Mouse (Mus musculus) NIH3T3 (cell line): Measurements from ENCODE around the gene Fam243.
A peak's percentile ranks its signal among the peaks of the same experiment; 100 is the strongest.

ENCODE experiments used
- DNase-seq: peaks from one replicate; pipeline ENCODE4 v3.0.0-alpha.2; 2012; ENCODE audit warnings: low read depth

Fam243 gene

DNA sequence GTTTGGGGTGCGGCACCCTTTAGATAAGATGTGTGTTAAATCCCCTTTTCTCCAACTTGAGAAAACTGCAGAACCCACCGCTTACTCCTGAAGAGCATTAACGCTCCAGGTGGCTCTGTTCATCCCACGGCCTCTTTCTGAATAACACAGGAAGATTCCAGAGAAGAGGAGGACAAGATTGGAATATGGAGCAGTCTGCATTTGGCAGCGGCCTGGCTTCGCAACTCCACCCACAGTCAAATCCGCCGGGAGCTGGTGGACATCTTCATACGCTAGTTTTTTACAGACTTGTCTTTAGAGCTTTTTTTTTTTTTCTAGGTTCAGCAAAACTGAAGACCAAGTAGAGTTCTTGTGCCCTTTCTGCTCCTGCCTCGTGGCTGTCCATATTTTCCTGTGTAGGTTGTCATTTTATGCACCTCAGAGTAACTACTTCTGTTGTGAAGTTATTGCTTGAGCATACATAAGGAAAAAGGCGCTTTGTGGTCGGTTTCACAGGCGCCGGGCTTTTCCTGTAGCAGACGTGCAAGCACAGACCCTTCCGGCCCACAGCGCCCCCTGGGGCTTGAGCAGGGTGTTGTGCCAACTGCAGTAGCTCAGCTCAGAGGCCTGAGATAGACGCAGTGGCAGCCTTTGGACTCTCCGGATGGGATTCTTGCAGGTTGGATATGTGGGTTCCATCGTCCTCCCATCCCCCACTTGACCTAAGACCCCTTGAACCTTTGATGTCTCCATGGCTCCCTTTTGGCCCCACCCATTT, 1.7 kb downstream of the Fam243 start:
- peak; percentile 22 for DNase-seq

DNA sequence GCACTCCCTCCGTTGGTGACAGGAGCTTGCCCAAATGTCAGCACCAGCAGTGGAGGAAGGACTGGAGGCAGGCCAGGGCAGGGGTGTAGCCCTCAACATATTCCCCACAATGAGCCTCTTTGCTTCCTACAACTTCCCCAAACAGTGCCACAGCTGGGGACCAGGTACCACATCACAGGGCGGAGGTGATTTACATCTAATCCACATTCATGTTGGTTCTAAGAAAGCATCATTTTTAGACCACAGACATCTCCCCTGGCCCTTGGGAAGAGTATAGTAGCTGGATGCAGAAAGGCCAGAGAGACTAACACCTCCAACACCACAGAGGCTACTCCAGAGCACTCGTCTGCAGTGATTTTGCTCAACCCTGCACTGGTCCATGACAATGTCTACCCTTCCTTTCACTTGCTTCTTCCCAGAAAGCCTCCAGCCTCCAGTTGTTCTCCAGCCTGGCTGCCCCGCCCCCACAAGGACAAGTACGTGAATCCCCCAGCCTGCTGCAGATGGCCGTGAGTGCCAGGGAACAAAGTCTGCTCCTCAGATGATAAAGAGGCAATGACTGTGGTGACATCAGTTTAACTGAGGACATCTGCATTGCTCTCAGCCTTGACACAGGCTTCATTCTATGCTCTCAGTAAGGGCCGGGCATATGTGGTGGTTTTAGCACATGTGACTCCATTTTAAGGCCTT, 5.0 kb downstream of the Fam243 start:
- DNase-seq: no peak

DNA sequence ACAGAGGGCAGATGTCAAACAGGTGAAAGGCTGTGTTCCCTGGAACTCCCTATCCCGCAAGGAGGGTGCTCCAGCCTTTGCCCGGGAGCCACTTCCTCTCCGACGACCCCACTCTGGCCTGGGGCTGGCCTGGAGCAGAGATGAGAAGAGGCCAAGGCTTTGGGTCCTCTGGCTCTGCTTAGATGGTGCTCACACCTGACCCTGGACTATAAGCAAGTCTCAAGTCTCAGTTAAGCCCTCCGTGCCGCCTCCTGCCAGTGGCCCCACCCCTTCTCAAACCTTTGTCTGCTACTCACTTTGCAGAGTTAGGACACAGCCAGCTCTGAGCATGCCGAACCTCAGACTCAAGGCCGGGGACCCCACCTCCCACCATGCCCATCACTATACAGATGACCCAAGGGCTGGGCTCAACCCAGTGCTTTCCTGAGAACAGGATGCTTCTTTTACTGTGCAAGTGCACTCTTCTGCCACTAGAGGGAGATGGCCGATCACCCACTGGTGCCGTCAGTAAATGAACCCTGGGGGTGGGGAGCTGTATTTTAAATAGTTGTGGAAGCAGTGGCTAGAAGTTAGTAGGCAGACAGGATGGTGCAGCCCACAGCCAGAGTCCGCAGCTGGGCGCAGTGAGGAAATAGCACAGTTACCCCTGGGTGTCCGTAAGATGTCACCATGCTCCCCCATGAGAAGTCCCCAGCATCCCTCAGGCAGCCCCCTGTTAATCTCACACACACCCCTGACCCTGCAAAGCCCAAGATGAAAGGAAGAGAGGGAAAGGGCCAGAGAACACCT, 7.1 kb downstream of the Fam243 start:
- DNase-seq: peak; percentile 69

DNA sequence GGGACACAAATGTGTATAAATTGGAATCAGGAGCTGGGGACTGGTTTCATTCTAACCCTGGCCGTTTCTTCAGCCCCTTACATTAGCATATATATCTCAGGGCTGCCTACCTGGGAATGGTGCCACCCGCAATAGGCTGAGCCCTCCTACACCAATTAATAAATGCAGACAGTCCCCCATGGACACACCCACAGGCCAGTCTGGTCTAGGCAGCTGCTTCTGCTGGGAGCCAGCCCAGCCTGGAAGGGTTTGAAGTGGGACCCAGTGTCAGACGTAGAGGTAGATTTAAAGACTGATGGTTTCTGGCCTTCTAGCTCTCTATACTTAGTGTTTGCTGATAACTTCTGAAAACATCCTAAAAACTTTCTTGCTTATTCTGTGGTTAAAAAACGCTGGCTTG, 12.1 kb downstream of the Fam243 start:
- DNase-seq: no peak

DNA sequence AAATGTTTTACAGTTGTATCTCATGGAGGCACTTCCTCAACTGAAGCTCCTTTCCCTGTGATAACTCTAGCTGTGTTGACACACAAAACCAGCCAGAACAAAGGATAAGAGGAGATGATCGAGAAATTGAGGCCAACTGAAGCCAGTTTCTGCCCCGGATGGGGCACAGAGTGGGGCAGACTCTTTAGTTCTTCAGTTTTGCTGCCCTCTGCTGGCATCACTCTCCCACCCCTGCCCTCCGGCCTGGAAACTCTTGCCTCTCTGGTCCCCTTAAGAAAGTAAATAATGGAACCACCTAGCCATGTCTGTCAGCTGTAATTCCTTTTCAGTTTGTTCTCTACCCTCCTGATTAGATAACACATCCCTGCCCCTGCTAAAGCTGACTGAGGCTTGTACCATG, 13.3 kb downstream of the Fam243 start:
- DNase-seq: peak; percentile 5

DNA sequence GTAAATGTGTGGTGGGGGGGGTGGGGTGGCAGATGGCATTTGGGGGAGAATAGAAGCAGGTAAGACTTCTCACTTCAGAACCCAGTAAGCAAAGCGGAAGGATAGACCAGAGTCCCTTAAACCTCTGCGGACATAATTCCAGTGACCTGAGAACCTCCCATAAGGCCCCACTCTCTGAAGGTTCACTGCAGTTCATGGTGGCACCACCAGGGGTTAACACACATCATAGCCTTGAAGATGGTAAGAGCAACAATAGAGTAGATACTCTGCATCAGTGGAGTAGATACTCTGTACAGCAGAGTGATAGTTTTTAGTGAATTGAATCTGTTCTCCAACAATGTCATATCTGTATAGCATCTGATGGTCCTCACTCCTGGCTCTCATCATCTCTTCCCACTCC, 15.7 kb downstream of the Fam243 start:
- peak; percentile 18 for DNase-seq

DNA sequence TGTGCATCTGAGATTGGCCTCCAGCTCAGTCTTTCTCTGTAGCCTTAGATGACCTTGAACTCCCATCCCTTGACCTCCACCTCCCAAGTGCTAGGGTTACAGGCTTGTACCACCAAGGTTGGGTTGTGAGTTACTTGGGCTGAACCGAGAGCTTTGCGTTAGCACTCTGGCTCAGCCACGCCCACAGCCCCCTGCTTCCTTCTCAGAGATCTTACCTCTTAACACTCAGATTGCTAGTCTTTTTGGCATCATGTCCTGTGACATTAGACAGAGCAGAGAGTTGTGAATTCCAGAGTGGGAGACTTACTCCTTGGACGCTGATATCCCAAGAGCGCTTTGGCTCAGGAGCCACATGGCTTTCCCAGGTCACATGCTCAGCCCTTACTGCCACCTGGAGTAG, 18.7 kb downstream of the Fam243 start:
- no peak for DNase-seq

DNA sequence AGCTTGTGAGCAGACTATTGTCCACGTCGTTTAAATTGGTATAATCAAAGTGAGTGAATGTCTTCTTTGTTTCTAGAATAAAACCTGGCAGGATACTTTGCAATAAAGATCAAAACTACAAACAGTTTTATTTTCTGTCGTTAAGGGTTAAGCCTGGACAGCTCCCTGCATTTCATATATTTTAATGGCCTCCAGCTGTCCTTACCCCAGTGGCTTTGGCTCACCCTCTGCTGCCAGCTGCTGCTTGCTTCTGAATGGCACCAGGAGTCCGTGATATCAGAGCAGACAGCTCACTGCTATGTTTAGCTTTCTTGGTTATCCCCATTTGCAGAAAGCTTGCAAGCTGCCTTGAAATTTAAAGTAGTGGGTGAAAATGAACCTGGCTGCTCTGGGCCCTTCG, 19.3 kb downstream of the Fam243 start:
- DNase-seq: peak; percentile 21

DNA sequence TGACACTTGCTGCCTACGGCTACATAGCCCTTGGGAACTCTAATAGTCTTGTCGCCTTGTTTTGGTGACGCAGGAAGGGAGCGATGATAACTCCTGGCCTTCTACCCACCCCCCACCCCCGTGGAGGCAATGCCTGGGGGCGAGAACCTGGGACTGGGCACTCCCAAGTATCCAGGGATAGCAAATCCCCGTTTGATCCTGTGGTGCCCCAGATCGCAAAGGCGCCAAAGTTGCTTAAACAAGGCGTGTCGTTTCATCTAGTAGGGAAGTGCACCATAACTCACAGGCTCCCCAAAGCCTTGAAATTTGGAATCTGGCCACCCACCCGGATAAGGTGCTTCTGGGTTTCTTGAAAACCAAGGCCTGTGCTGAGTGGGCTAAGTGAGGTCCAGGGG, 19.8 kb downstream of the Fam243 start:
- peak; percentile 36 for DNase-seq

DNA sequence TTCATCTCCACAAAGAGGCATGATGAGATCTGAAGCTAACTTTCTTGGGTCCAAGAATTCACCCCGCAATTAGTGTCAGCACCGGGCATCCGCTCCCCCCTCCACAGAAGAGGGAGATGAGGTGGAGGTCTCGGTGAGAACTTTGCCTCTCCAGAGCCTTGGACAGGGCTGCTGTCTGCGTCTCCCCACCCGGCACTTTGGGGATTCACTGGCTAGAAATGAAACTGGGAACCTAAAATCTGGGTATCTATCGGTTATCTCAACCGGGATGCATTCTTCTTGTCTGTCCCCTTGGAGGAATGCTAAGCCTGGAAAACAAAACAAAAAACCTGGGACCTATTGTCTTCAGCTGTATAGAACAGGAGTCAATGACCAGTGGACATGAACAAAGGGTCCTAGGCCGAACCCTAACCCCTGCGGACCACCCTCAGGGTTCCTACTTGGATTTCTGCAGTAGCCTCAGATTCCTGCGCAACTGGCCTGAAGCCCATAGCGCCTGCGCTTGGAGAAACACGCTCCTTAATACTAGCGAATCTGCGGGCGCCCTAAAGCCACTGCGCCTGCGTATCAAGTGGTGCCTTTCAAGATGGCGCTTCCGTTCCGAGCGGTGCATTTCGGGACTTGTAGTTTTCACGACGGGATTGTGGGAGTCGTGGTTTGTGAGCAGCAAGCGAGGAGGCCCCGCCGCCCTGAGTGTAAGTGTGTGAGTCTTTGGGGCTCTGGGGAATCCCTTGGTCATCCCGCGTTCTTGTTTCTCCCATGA, 20.4 kb downstream of the Fam243 start, which contains the start of gene Smim11:
Smim11 (plus strand) TSS at position 638 of the 763 bp plus-strand sequence.
- DNase-seq: peak; percentile 97

DNA sequence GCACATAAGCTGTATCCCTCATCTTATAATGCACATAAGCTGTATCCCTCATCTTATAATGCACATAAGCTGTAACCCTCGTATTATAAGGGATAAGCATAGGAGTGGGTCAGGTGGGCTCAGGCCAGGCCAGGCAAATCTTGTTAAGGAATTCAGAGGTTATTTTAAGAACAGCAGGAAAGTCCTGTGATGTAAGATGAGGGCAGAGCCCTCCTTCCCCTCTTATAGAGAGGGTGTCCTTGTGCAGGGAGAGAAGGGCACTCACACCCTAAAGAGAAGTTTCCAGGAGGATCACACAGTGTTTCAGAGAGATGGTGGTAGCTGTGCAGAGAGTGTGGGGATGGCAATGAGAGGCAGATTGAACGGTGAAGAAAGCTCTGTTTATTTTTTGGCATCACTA, 25.9 kb downstream of the Fam243 start:
- no peak for DNase-seq

DNA sequence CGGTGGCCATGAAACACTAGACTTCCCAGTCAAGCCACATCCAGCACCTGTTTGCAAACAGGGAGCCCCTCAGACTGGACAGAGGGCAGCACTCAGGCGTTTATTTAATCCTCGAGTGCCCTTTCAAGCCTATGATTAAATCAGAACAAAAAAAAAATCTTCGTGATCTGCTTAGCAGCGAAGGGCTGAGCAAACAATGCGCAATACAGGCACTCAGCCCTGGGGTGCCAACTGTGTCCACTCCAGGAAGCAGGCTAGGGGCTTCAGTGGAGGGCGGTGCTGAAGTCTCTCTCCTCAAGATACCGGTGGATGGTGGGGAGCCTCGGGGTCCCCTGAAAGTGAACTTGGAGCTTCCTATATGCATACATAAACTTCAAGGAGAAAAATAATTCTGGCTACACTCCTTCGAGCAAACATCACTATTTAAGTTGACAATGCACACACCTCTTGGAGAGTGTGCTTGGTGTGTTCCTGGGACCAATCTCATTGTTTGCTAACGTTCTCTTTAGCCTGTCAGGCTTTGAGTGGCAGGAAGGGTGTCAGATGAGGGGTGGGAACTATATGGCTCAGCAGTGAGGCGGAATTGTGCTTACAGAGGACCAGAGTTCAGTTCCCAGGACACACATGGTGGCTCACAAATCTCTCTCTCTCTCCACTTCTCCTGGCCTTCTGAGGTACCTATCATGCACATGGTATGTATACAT, 26.8 kb downstream of the Fam243 start:
- DNase-seq: no peak

DNA sequence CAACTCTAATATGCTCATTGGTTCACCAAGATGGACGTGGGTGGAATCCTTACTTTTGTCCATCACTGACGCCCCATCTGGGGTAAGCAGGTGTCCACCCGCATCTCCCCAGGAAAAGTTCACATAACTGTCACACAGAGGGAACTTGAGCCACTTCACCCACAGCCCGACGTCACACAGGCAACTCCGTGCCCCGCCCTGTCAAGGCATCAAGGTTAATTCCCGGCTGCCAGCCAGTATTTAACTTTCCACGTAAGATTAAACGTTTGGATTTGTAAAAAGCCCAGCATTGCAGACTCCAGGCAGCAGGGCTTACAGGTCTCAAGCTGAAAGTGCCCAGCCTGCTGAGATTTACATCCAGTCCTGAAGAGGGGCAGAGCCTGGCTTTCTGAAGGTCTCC, 29.1 kb downstream of the Fam243 start, which contains the start of gene Kcne2:
Kcne2 (plus strand) TSS at position 289 of the 400 bp plus-strand sequence.
- no peak for DNase-seq

DNA sequence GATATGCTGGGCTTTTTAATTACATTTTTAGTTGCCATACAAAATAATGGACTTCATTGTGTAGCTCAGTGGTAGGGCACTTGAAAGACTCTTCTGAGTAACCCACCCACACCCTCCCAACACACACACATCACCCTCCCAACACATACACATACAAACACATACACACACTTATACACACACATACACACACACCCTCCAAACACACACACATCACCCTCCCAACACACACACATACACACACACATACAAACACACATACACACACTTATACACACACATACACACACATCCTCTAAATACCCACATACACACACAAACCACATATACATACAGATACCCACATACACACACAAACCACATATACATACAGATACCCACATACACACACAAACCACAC, 31.2 kb downstream of the Fam243 start:
- DNase-seq: no peak

DNA sequence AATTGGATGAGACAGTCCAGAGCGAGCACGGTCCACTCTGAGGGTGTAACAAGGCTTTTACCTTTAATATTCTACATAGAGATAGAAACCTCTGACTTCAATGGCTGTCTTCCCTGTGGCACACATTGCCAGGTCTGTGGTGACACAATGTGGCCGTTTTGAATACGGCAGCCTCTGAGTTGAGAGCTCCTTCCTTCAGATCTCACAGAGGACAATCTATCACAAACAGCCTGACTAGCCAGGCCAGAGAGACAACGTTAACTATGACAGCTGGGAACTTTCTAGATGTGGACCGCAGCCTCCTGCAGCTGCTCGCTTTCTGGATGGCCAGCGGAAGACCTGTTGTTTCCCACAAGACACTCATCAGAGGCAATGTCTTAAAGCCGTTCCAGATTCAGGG, 32.5 kb downstream of the Fam243 start:
- peak; percentile 44 for DNase-seq

DNA sequence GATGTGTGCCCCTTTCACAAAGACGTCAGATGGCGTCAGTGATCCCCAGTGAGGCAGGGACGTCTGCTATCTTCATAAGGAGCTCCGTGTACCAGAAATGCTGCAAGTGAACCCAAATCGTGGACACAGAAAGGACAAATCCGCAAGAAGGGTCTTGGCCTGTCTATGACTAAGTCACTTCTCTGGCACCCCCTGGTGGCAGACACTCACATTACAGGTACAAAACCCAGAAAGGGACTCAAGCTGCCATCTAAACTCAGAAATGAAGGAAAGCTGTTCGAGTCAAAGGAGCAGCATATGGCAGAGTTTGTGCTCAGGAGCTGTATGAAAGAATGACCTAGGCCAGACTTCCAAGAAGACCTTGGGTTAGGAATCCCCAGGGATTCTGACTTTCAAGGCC, 34.6 kb downstream of the Fam243 start:
- DNase-seq: peak; percentile 88

DNA sequence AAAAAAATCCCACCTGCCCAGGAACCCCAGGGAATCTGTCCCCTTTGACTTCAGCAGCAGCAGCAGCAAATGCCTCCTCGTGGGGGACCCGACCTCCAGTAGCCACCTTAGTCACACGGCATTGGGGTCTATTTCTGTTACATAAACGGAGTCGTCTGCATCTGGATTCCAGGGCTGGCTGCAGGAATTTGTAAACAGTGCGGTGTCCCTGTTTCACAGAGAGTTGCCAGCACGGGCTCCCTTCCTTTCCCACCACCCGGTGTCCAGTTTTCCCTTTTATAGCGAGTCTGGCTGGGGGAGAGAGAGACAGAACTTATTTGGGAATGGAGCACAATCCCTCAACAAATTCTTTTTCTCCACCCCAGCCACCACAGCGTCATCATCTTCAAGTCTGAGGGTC, 36.2 kb downstream of the Fam243 start:
- DNase-seq: no peak

DNA sequence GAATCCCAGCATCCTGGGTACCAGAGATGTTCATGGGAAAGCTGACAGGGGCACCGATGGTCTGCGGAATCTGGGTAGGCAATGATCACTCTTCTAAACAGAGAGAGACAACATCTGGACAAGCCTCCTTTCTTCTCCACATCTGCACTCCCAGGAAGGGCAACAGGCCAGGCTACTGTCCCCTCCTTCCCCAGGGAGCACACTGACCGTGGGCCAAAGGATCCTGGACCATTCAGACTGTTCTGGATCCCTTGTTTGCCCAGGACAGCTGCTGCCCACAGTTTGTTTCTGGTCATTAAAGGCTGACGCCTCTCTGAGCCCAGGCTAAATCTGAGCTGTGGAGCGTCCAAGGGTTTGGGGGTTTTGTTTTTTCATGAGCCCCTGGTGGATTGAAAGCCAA, 38.6 kb downstream of the Fam243 start:
- DNase-seq: no peak

DNA sequence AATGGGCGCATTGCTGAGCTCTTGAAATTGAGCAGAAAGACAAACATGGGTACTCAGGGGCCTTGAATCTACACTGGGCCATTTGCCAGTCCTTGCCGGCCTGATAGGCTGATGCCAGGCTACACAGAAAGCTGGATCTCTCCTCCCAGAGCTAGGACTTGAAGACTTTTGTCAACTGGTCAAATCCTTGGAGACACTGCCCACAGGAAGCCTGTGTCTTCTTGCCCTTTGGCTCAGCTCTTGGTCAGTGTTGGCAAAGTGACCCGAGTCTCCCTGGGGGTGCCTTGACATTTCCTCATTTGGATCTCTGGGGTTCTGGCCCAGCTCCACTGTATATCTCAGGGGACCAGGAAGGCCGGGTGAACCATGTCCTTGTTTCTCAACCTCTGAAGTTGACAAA, 45.7 kb downstream of the Fam243 start:
- DNase-seq: no peak

DNA sequence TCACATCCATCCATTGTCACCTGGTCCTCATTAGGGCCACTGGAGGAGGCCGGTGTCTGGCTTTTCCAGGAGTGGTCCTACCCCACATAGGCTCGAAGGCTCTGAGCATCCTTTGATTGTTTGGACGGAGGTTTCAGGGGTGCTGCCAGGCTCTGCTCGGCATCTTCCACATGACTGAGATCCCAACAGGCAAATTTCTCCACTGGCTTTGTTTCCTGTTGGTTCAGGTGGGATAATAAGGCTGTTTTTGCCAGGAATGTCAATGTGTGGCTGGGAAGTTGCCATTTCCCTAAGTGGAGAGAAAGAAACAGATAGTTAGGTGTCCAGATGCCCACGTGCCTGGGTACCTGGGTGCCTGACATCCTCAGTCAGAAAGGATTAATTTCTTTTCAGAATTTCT, 46.7 kb downstream of the Fam243 start:
- no peak for DNase-seq
